Mouse (Mus musculus) MEL (cell line): Measurements from ENCODE around the gene 4930447C04Rik. TPM values are rescaled to one million over a fixed set of nuclear protein-coding genes. Genes with fewer than 3 reads are reported as not detected.

ENCODE experiments used
- DNase-seq: peaks from one replicate; pipeline ENCODE4 v3.0.0; 2011; ENCODE audit warnings: low read depth, low spot score
- H3K27ac ChIP-seq: 2 replicates; pipeline ENCODE4 v1.5.1; 2012; ENCODE audit warnings: low read depth, mild to moderate bottlenecking, control low read depth, low read length, moderate library complexity; ENCODE audit not compliant: control insufficient read depth
- H3K27me3 ChIP-seq, 2 experiments: fragments of 150-350 bp in 1 of 2; sonication (generic) in 1 of 2; 2 replicates each; pipeline ENCODE4 v1.6.1; 2012; ENCODE audit warnings: low read length in 2 of 2, mild to moderate bottlenecking in 2 of 2, improper control_type of control experiment in 1 of 2, moderate library complexity in 1 of 2; ENCODE audit not compliant: insufficient read depth in 2 of 2, control insufficient read depth in 1 of 2
- H3K36me3 ChIP-seq, 2 experiments: 2 replicates each; pipeline ENCODE4 v1.6.1; 2012 to 2014; ENCODE audit warnings: low read length in 2 of 2, improper control_type of control experiment in 1 of 2, inconsistent platforms in 1 of 2, mild to moderate bottlenecking in 1 of 2; ENCODE audit not compliant: insufficient read depth in 2 of 2, control insufficient read depth in 1 of 2
- H3K4me1 ChIP-seq, 2 experiments: fragments of 150-350 bp in 1 of 2; sonication (generic) in 1 of 2; 2 replicates each; pipeline ENCODE4 v1.6.1; 2012; ENCODE audit warnings: low read length in 2 of 2, improper control_type of control experiment in 1 of 2, mild to moderate bottlenecking in 1 of 2; ENCODE audit not compliant: insufficient read depth in 2 of 2, control insufficient read depth in 1 of 2
- H3K4me3 ChIP-seq, 2 experiments: fragments of 150-350 bp in 1 of 2; sonication (generic) in 1 of 2; 2 replicates each; pipeline ENCODE4 v1.5.1; 2012; ENCODE audit warnings: low read depth in 2 of 2, low read length in 2 of 2, mild to moderate bottlenecking in 2 of 2, moderate library complexity in 2 of 2, control low read depth in 1 of 2, improper control_type of control experiment in 1 of 2; ENCODE audit not compliant: control insufficient read depth in 1 of 2, insufficient read depth in 1 of 2
- H3K79me2 ChIP-seq: 2 replicates; pipeline ENCODE4 v1.6.1; 2012; ENCODE audit warnings: mild to moderate bottlenecking, low read length, moderate library complexity; ENCODE audit not compliant: control insufficient read depth, poor library complexity, insufficient read depth
- H3K9ac ChIP-seq: 2 replicates; pipeline ENCODE4 v1.6.1; 2012; ENCODE audit warnings: low read depth, mild to moderate bottlenecking, control low read depth, low read length, moderate library complexity; ENCODE audit not compliant: control insufficient read depth, poor library complexity, severe bottlenecking
- H3K9me3 ChIP-seq: fragments of 150-350 bp; sonication (generic); replicated peaks from 2 replicates; pipeline ENCODE4 v1.6.1; 2012; ENCODE audit warnings: mild to moderate bottlenecking, low read length, improper control_type of control experiment, moderate library complexity; ENCODE audit not compliant: insufficient read depth
- BHLHE40 ChIP-seq: IDR thresholded peaks from 2 replicates; pipeline ENCODE4 v1.6.1; 2012; ENCODE audit warnings: low read depth, mild to moderate bottlenecking, inconsistent platforms, low read length, improper control_type of control experiment, borderline replicate concordance
- CHD2 ChIP-seq: IDR thresholded peaks from 2 replicates; pipeline ENCODE4 v1.6.1; 2011; ENCODE audit warnings: low read length, improper control_type of control experiment
- EP300 ChIP-seq, 2 experiments: IDR thresholded peaks; 2 replicates each; pipeline ENCODE4 v1.6.1; 2011; ENCODE audit warnings: improper control_type of control experiment in 2 of 2, low read length in 2 of 2, low read depth in 1 of 2, mild to moderate bottlenecking in 1 of 2
- JUND ChIP-seq: IDR thresholded peaks from 2 replicates; pipeline ENCODE4 v1.6.1; 2011; ENCODE audit warnings: low read depth, mild to moderate bottlenecking, improper control_type of control experiment, low read length
- MXI1 ChIP-seq: IDR thresholded peaks from 2 replicates; pipeline ENCODE4 v1.6.1; 2011; ENCODE audit warnings: mild to moderate bottlenecking, low read depth, low read length, improper control_type of control experiment
- MYC ChIP-seq: IDR thresholded peaks from 2 replicates; pipeline ENCODE4 v1.6.1; 2011; ENCODE audit warnings: low read depth, mild to moderate bottlenecking, low read length, improper control_type of control experiment, moderate library complexity
- POLR2AphosphoS2 ChIP-seq: IDR thresholded peaks from 2 replicates; pipeline ENCODE4 v1.6.1; 2011; ENCODE audit warnings: low read length, improper control_type of control experiment
- SIN3A ChIP-seq: IDR thresholded peaks from 2 replicates; pipeline ENCODE4 v1.6.1; 2012; ENCODE audit warnings: low read length, improper control_type of control experiment, inconsistent platforms
- SMC3 ChIP-seq: IDR thresholded peaks from 2 replicates; pipeline ENCODE4 v1.6.1; 2011; ENCODE audit warnings: low read depth, low read length, improper control_type of control experiment
- TBP ChIP-seq: IDR thresholded peaks from 2 replicates; pipeline ENCODE4 v1.8.0; 2011; ENCODE audit warnings: low read depth, low read length, improper control_type of control experiment
- UBTF ChIP-seq: IDR thresholded peaks from 2 replicates; pipeline ENCODE4 v1.6.1; 2012; ENCODE audit warnings: low read depth, mild to moderate bottlenecking, inconsistent platforms, low read length, improper control_type of control experiment, moderate library complexity, borderline replicate concordance; ENCODE audit not compliant: insufficient read depth
- USF1 ChIP-seq: IDR thresholded peaks from 2 replicates; pipeline ENCODE4 v1.6.1; 2014; ENCODE audit warnings: low read depth, mild to moderate bottlenecking, inconsistent platforms, low read length, improper control_type of control experiment, moderate library complexity
- ZKSCAN1 ChIP-seq: IDR thresholded peaks from 2 replicates; pipeline ENCODE4 v1.6.1; 2012; ENCODE audit warnings: low read depth, mild to moderate bottlenecking, inconsistent platforms, low read length, improper control_type of control experiment, moderate library complexity
- ZNF384 ChIP-seq: IDR thresholded peaks from 2 replicates; pipeline ENCODE4 v1.6.1; 2012; ENCODE audit warnings: low read depth, mild to moderate bottlenecking, inconsistent platforms, low read length, improper control_type of control experiment
- polyA plus RNA-seq, 2 experiments: library from polyadenylated mRNA; stranded (reverse) in 1 of 2; unstranded in 1 of 2; fragments of >175 nt in 1 of 2; fragments of >200 nt in 1 of 2; gene quantifications; 2 replicates each; pipeline versions ENCODE4 v1.2.1 to v1.2.4; 2012; ENCODE audit warnings: low replicate concordance in 2 of 2, low read depth in 1 of 2; ENCODE audit not compliant: insufficient read length in 2 of 2, insufficient read depth in 1 of 2, missing spikeins in 1 of 2
- total RNA-seq: library from RNA; depleted of rRNA; stranded (reverse); fragments of 300-350 nt; gene quantifications from 2 replicates; pipeline ENCODE4 v1.2.3, GENCODE M21; 2012

The 4930447C04Rik gene
- total and polyA plus RNA-seq, 3 experiments = not detected

DNA sequence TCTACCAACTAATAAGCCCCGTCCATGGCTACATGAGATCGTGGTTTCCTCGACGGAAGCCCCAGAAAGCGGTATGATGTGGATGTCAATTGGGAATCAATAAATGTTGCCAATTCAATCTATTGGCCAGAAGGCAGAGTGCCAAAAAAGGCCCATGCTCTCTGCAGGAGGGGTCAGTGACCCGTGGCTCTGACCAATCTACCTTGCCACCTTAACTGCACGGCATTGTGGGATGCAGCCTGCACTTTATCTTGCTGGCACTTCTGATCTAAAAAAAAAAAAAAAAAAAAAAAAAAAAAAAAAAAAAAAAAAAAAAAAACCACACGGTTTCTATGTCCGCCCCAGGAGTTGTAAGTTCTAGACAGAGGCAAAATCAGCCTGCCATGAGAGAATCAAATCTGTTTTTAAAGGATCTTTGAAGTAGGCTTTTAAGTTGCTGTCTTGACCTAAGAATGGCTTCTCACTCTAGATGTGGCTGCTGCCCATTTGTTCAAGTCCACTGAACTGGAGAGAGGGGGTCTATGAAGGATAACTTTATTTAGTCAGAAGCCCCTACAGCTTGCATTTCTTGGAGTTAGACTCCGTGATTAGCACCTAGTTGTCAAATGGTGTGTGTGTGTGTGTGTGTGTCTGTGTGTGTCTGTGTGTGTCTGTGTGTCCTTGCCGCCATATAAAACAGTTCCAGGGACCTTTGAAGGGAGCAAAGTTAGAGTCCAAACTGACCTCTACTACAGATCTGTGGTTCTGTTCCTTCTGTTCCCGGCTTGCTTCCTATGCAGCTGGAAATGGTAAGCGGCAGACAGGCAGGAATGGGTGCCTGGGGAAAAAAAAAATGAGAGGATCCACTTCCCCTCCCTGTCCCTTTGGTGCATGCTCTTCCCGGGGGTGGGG, 1.7 kb downstream of the 4930447C04Rik start:
- TF ChIP-seq CHD2 (no peak), ZNF384 (peak; percentile 41; the same call in 1 of the 2 replicates)

DNA sequence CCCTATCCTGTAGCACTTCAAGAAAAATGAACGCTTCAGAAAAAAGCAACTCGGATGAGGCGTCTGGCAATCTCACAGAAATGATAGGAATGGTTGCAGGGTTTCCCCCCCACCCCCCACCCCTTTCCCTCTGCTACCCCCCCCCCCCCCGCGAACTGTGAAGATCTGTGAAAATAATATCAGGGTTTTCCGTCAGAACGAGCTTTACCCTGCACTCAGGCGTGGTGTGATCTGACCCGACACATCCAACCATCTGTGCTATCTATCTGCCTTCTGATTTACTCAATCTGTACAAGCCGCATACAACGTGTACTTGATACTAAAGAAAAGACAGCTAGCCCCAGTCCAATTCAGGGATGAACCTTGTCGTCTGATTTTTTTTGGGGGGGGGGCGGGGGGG, 2.4 kb downstream of the 4930447C04Rik start:
- Histone ChIP-seq H3K4me3 (no peak overlapping the region), H3K9me3 (no peaks in the 10 kb centered on the region), H3K79me2 (no peaks in the 10 kb centered on the region), H3K4me1 (no peaks in the 10 kb centered on the region), H3K36me3 (no peaks in the 10 kb centered on the region), H3K9ac (no peak overlapping the region), H3K27me3 (peaks cover 1 to 4% of the 10 kb centered on the region in 2 experiments; a peak in 1 of 4 replicates), H3K27ac (no peak overlapping the region)
- DNase-seq = no peak
- TF ChIP-seq USF1 (no peak), POLR2AphosphoS2 (no peak), JUND (no peak)

More for the DNA sequence above, 1.7 kb downstream of the 4930447C04Rik start:
- Histone ChIP-seq H3K9me3 (no peaks in the 10 kb centered on the region), H3K4me3 (no peak overlapping the region), H3K9ac (no peak overlapping the region), H3K36me3 (no peaks in the 10 kb centered on the region), H3K79me2 (no peaks in the 10 kb centered on the region), H3K27me3 (peaks cover 1 to 4% of the 10 kb centered on the region in 2 experiments; a peak in 1 of 4 replicates), H3K4me1 (no peaks in the 10 kb centered on the region), H3K27ac (no peak overlapping the region)
- no peak for DNase-seq

GRCm38 (mm10) chr12:72937537-72938120, 2.9 kb downstream of the 4930447C04Rik start:
- Histone ChIP-seq H3K27ac (no peak overlapping the region), H3K9ac (no peak overlapping the region), H3K9me3 (no peaks in the 10 kb centered on the region), H3K79me2 (no peaks in the 10 kb centered on the region), H3K4me1 (no peaks in the 10 kb centered on the region), H3K36me3 (no peaks in the 10 kb centered on the region), H3K27me3 (peaks cover 1 to 4% of the 10 kb centered on the region in 2 experiments; a peak in 1 of 4 replicates), H3K4me3 (no peak overlapping the region)
- no peak for TF ChIP-seq MYC
- no peak for TF ChIP-seq ZKSCAN1
- no peak for TF ChIP-seq BHLHE40
- TF ChIP-seq TBP = no peak
- no peak for TF ChIP-seq SMC3
- no peak for TF ChIP-seq MXI1
- no peak for TF ChIP-seq UBTF
- no peak for TF ChIP-seq SIN3A
- no peak for TF ChIP-seq EP300 (IDR thresholded peaks at IDR 0.05; ENCODE audit: low read depth in 1 of 2, low read length in 2 of 2)
- DNase-seq = no peak
